Mouse (Mus musculus) heart, adult 2 months (tissue): ENCODE results near the gene Arhgap24.
A peak's percentile ranks its signal among the peaks of the same experiment; 100 is the strongest.

Experiments used
- CTCF ChIP-seq: fragments of 200-600 bp; IDR thresholded peaks from 2 replicates; pipeline ENCODE4 v1.8.1; 2022; ENCODE audit warnings: antibody characterized with exemption, mild to moderate bottlenecking, moderate library complexity
- EP300 ChIP-seq: fragments of 200-500 bp; IDR thresholded peaks from 2 replicates; pipeline ENCODE4 v1.6.1; 2011; ENCODE audit warnings: low read depth, low read length, control low read depth; ENCODE audit not compliant: insufficient read depth
- POLR2A ChIP-seq: fragments of 200-500 bp; IDR thresholded peaks from 2 replicates; pipeline ENCODE4 v1.6.1; 2011; ENCODE audit warnings: mild to moderate bottlenecking, low read depth, low read length, control low read depth; ENCODE audit not compliant: insufficient read depth

- TF ChIP-seq POLR2A (no peak), CTCF (peak; percentile 80), EP300 (no peak)
Measured at GRCm38 (mm10) chr5:102766311-102767057, 285.3 kb downstream of the Arhgap24 start.
